Mouse (Mus musculus) CH12.LX (cell line): ENCODE results near the gene Ccdc78. TPM values are rescaled to one million over a fixed set of nuclear protein-coding genes. Genes with fewer than 3 reads are reported as not detected.

Experiments used
- DNase-seq: peaks from one replicate; pipeline ENCODE4 v3.0.0-alpha.2; 2013; ENCODE audit errors: extremely low read depth
- H3K27ac ChIP-seq: 2 replicates; pipeline ENCODE4 v1.5.1; 2012; ENCODE audit warnings: low read depth, mild to moderate bottlenecking, control low read depth, moderate library complexity; ENCODE audit not compliant: insufficient read depth
- H3K27me3 ChIP-seq: replicated peaks from 2 replicates; pipeline ENCODE3; 2012; ENCODE audit warnings: inconsistent platforms
- H3K36me3 ChIP-seq, 2 experiments: replicated peaks in 1 of 2; 2 replicates each; pipeline versions ENCODE3 to v1.6.1; 2012; ENCODE audit warnings: inconsistent platforms in 1 of 2, low read length in 1 of 2, mild to moderate bottlenecking in 1 of 2, mixed read lengths in 1 of 2, moderate library complexity in 1 of 2; ENCODE audit not compliant: control insufficient read depth in 1 of 2, insufficient read depth in 1 of 2
- H3K4me1 ChIP-seq, 2 experiments: 2 replicates each; pipeline ENCODE4 v1.6.1; 2012; ENCODE audit warnings: inconsistent platforms in 1 of 2, moderate library complexity in 1 of 2; ENCODE audit not compliant: insufficient read depth in 2 of 2, control insufficient read depth in 1 of 2
- H3K4me2 ChIP-seq: 2 replicates; pipeline ENCODE4 v1.6.1; 2012; ENCODE audit warnings: low read depth, mild to moderate bottlenecking, control low read depth; ENCODE audit not compliant: poor library complexity, insufficient read depth, severe bottlenecking
- H3K4me3 ChIP-seq, 3 experiments: fragments of 150-350 bp in 1 of 3; sonication (generic) in 1 of 3; replicated peaks in 1 of 3; 2 replicates each; pipeline versions ENCODE3 to v1.5.1; 2011 to 2012; ENCODE audit warnings: low read depth in 2 of 3, low read length in 2 of 3, mild to moderate bottlenecking in 2 of 3, moderate library complexity in 2 of 3, control low read depth in 1 of 3, improper control_type of control experiment in 1 of 3, inconsistent platforms in 1 of 3, mixed read lengths in 1 of 3; ENCODE audit not compliant: poor library complexity in 1 of 3
- H3K79me2 ChIP-seq: replicated peaks from 2 replicates; pipeline ENCODE4 v1.6.1; 2012; ENCODE audit warnings: mild to moderate bottlenecking, moderate library complexity; ENCODE audit not compliant: control insufficient read depth, poor library complexity, insufficient read depth, severe bottlenecking; ENCODE audit errors: extremely low read depth
- H3K9ac ChIP-seq: 2 replicates; pipeline ENCODE4 v1.6.1; 2012; ENCODE audit warnings: low read depth, mild to moderate bottlenecking, control low read depth, moderate library complexity; ENCODE audit not compliant: insufficient read depth
- H3K9me3 ChIP-seq: replicated peaks from 2 replicates; pipeline ENCODE3; 2012; ENCODE audit warnings: low read length, inconsistent platforms, mixed read lengths
- BHLHE40 ChIP-seq: IDR thresholded peaks from 2 replicates; pipeline ENCODE4 v1.6.1; 2011; ENCODE audit warnings: mild to moderate bottlenecking, low read depth, low read length, improper control_type of control experiment
- CHD1 ChIP-seq: IDR thresholded peaks from 2 replicates; pipeline ENCODE4 v1.6.1; 2012; ENCODE audit warnings: low read depth, low read length, improper control_type of control experiment, inconsistent platforms
- CHD2 ChIP-seq: IDR thresholded peaks from 2 replicates; pipeline ENCODE4 v1.6.1; 2011; ENCODE audit warnings: low read length, improper control_type of control experiment
- CTCF ChIP-seq, 2 experiments: IDR thresholded peaks in 1 of 2; conservative IDR thresholded peaks in 1 of 2; 2 replicates each; pipeline ENCODE4 v1.5.1; 2011 to 2012; ENCODE audit warnings: low read depth in 2 of 2, low read length in 2 of 2, improper control_type of control experiment in 1 of 2, inconsistent platforms in 1 of 2, mild to moderate bottlenecking in 1 of 2, moderate library complexity in 1 of 2
- E2F4 ChIP-seq: IDR thresholded peaks from 2 replicates; pipeline ENCODE4 v1.6.1; 2011; ENCODE audit warnings: low read depth, low read length, improper control_type of control experiment; ENCODE audit not compliant: insufficient replicate concordance
- ELF1 ChIP-seq: IDR thresholded peaks from 2 replicates; pipeline ENCODE4 v1.6.1; 2014; ENCODE audit warnings: low read depth, mild to moderate bottlenecking, inconsistent platforms, low read length, improper control_type of control experiment
- EP300 ChIP-seq: IDR thresholded peaks from 2 replicates; pipeline ENCODE4 v1.6.1; 2011; ENCODE audit warnings: low read length, improper control_type of control experiment
- ETS1 ChIP-seq: conservative IDR thresholded peaks from 2 replicates; pipeline ENCODE4 v1.6.1; 2012; ENCODE audit warnings: low read depth, mild to moderate bottlenecking, inconsistent platforms, low read length, improper control_type of control experiment, moderate library complexity
- GABPA ChIP-seq: IDR thresholded peaks from 2 replicates; pipeline ENCODE4 v1.6.1; 2012; ENCODE audit warnings: low read depth, low read length, improper control_type of control experiment, inconsistent platforms; ENCODE audit not compliant: insufficient replicate concordance
- HCFC1 ChIP-seq: IDR thresholded peaks from 2 replicates; pipeline ENCODE4 v1.6.1; 2012; ENCODE audit warnings: low read depth, mild to moderate bottlenecking, inconsistent platforms, low read length, improper control_type of control experiment
- IRF4 ChIP-seq: IDR thresholded peaks from 2 replicates; pipeline ENCODE4 v1.6.1; 2014; ENCODE audit warnings: low read depth, mild to moderate bottlenecking, inconsistent platforms, low read length, improper control_type of control experiment
- JUN ChIP-seq: IDR thresholded peaks from 2 replicates; pipeline ENCODE4 v1.6.1; 2011; ENCODE audit warnings: low read depth, mild to moderate bottlenecking, low read length, improper control_type of control experiment, moderate library complexity; ENCODE audit not compliant: insufficient read depth
- JUND ChIP-seq: conservative IDR thresholded peaks from 2 replicates; pipeline ENCODE4 v1.6.1; 2011; ENCODE audit warnings: low read depth, low read length, improper control_type of control experiment
- KAT2A ChIP-seq: IDR thresholded peaks from 2 replicates; pipeline ENCODE4 v1.6.1; 2012; ENCODE audit warnings: low read length, improper control_type of control experiment, inconsistent platforms; ENCODE audit not compliant: insufficient replicate concordance
- MAFK ChIP-seq: IDR thresholded peaks from 2 replicates; pipeline ENCODE4 v1.6.1; 2011; ENCODE audit warnings: low read length, improper control_type of control experiment; ENCODE audit not compliant: insufficient replicate concordance
- MAX ChIP-seq: IDR thresholded peaks from 2 replicates; pipeline ENCODE4 v1.6.1; 2011; ENCODE audit warnings: low read length, improper control_type of control experiment
- MAZ ChIP-seq: IDR thresholded peaks from 2 replicates; pipeline ENCODE4 v1.6.1; 2012; ENCODE audit warnings: low read depth, mild to moderate bottlenecking, inconsistent platforms, low read length, improper control_type of control experiment, moderate library complexity
- MEF2A ChIP-seq: IDR thresholded peaks from 2 replicates; pipeline ENCODE4 v1.6.1; 2014; ENCODE audit warnings: low read depth, mild to moderate bottlenecking, inconsistent platforms, low read length, improper control_type of control experiment, borderline replicate concordance
- MXI1 ChIP-seq: IDR thresholded peaks from 2 replicates; pipeline ENCODE4 v1.6.1; 2011; ENCODE audit warnings: mild to moderate bottlenecking, low read depth, low read length, improper control_type of control experiment
- MYC ChIP-seq: IDR thresholded peaks from 2 replicates; pipeline ENCODE4 v1.6.1; 2011; ENCODE audit warnings: low read depth, mild to moderate bottlenecking, improper control_type of control experiment, low read length
- NELFE ChIP-seq: IDR thresholded peaks from 2 replicates; pipeline ENCODE4 v1.6.1; 2011; ENCODE audit warnings: low read depth, low read length, improper control_type of control experiment
- NRF1 ChIP-seq: IDR thresholded peaks from 2 replicates; pipeline ENCODE4 v1.6.1; 2014; ENCODE audit warnings: low read depth, mild to moderate bottlenecking, inconsistent platforms, low read length, improper control_type of control experiment, moderate library complexity
- PAX5 ChIP-seq: IDR thresholded peaks from 2 replicates; pipeline ENCODE4 v1.6.1; 2012; ENCODE audit warnings: low read length, inconsistent platforms, mixed read lengths
- POLR2A ChIP-seq: IDR thresholded peaks from 2 replicates; pipeline ENCODE4 v1.6.1; 2011; ENCODE audit warnings: low read depth, mild to moderate bottlenecking, improper control_type of control experiment, low read length
- POLR2AphosphoS2 ChIP-seq: IDR thresholded peaks from 2 replicates; pipeline ENCODE4 v1.6.1; 2011; ENCODE audit warnings: low read depth, low read length, improper control_type of control experiment
- RAD21 ChIP-seq: IDR thresholded peaks from 2 replicates; pipeline ENCODE4 v1.6.1; 2011; ENCODE audit warnings: low read depth, mild to moderate bottlenecking, low read length, improper control_type of control experiment, moderate library complexity
- RCOR1 ChIP-seq: conservative IDR thresholded peaks from 2 replicates; pipeline ENCODE4 v1.6.1; 2012; ENCODE audit warnings: low read depth, mild to moderate bottlenecking, inconsistent platforms, low read length, improper control_type of control experiment
- SIN3A ChIP-seq: IDR thresholded peaks from 2 replicates; pipeline ENCODE4 v1.6.1; 2012; ENCODE audit warnings: low read length, improper control_type of control experiment, inconsistent platforms
- SMC3 ChIP-seq: IDR thresholded peaks from 2 replicates; pipeline ENCODE4 v1.6.1; 2011; ENCODE audit warnings: low read depth, low read length, improper control_type of control experiment
- TBP ChIP-seq: conservative IDR thresholded peaks from 2 replicates; pipeline ENCODE4 v1.6.1; 2011; ENCODE audit warnings: low read depth, low read length, improper control_type of control experiment
- TCF12 ChIP-seq: IDR thresholded peaks from 2 replicates; pipeline ENCODE4 v1.6.1; 2014; ENCODE audit warnings: low read depth, mild to moderate bottlenecking, inconsistent platforms, low read length, improper control_type of control experiment
- UBTF ChIP-seq: IDR thresholded peaks from 2 replicates; pipeline ENCODE4 v1.6.1; 2012; ENCODE audit warnings: low read depth, mild to moderate bottlenecking, inconsistent platforms, low read length, improper control_type of control experiment, moderate library complexity
- USF1 ChIP-seq: IDR thresholded peaks from 2 replicates; pipeline ENCODE4 v1.6.1; 2014; ENCODE audit warnings: low read depth, mild to moderate bottlenecking, inconsistent platforms, low read length, improper control_type of control experiment
- USF2 ChIP-seq: conservative IDR thresholded peaks from 2 replicates; pipeline ENCODE4 v1.6.1; 2011; ENCODE audit warnings: low read depth, low read length, improper control_type of control experiment
- ZC3H11A ChIP-seq: IDR thresholded peaks from 2 replicates; pipeline ENCODE4 v1.6.1; 2012; ENCODE audit warnings: low read depth, mild to moderate bottlenecking, inconsistent platforms, low read length, improper control_type of control experiment
- ZKSCAN1 ChIP-seq: IDR thresholded peaks from 2 replicates; pipeline ENCODE4 v1.6.1; 2012; ENCODE audit warnings: low read depth, inconsistent platforms, low read length, improper control_type of control experiment, borderline replicate concordance
- ZMIZ1 ChIP-seq: IDR thresholded peaks from 2 replicates; pipeline ENCODE4 v1.6.1; 2012; ENCODE audit warnings: low read depth, mild to moderate bottlenecking, inconsistent platforms, low read length, improper control_type of control experiment
- ZNF384 ChIP-seq: IDR thresholded peaks from 2 replicates; pipeline ENCODE4 v1.6.1; 2012; ENCODE audit warnings: low read depth, low read length, improper control_type of control experiment, inconsistent platforms
- dilution Hi-C: fragments of 300-500 bp; cut with MboI; formaldehyde crosslinking; loops from 2 replicates; pipeline ENCODE4 v1.14.3; 2020; ENCODE audit warnings: low sequenced_read_pairs; ENCODE audit not compliant: extremely low pct_unique_long_range_greater_than_20kb, extremely low pct_ligation_motif_present
- in situ Hi-C: fragments of 300-500 bp; cut with MboI; formaldehyde crosslinking; loops from 3 replicates; pipeline ENCODE4 v1.14.3; 2019; ENCODE audit warnings: low sequenced_read_pairs, low pct_ligation_motif_present, low pct_unique_long_range_greater_than_20kb, mixed read lengths
- polyA plus RNA-seq: library from polyadenylated mRNA; unstranded; fragments of >175 nt; gene quantifications from 2 replicates; pipeline ENCODE4 v1.2.1, GENCODE M21; 2012; ENCODE audit warnings: low read depth; ENCODE audit not compliant: insufficient read length
- total RNA-seq, 2 experiments: library from RNA; depleted of rRNA; stranded (reverse); fragments of 300-350 nt in 1 of 2; fragments of >200 nt in 1 of 2; gene quantifications; 2 replicates each; pipeline ENCODE4 v1.2.3; 2012 to 2014

Ccdc78 gene
- total and polyA plus RNA-seq, 3 experiments: 0.13 to 0.40 (median 0.25) TPM

- Histone ChIP-seq H3K4me3 (peak overlapping the region; percentile 71 to 81 (median 81)), H3K4me2 (peak overlapping the region; percentile 85), H3K9me3 (no peaks in the 10 kb centered on the region), H3K4me1 (peaks cover 21 to 45% of the 10 kb centered on the region in 2 experiments), H3K9ac (peak overlapping the region; percentile 90), H3K79me2 (peaks cover 14% of the 10 kb centered on the region), H3K27me3 (no peaks in the 10 kb centered on the region), H3K36me3 (peaks cover 53 to 77% of the 10 kb centered on the region in 2 experiments), H3K27ac (peak overlapping the region; percentile 47)
- peak; percentile 99 for DNase-seq
- in situ Hi-C loops (no loop called here), dilution Hi-C loops (no loop called here)
- TF ChIP-seq ZNF384 (no peak), ZKSCAN1 (no peak), RAD21 (no peak), IRF4 (peak; percentile 17; the same call in 1 of the 2 replicates), TBP (no peak; the same call in 1 of the 2 replicates), RCOR1 (no peak), JUND (no peak), BHLHE40 (peak; percentile 94), MAZ (no peak; the same call in 1 of the 2 replicates), PAX5 (no peak), MAX (peak; percentile 86), ZC3H11A (no peak), SMC3 (no peak), JUN (no peak), CHD1 (no peak), KAT2A (0 out of 2 replicates have a peak, but pooled peaks have one; percentile 69), MYC (peak; percentile 65; the same call in 1 of the 2 replicates), ETS1 (no peak), ELF1 (peak; percentile 89), MXI1 (peak; percentile 91), POLR2A (peak; percentile 90), ZMIZ1 (peak; percentile 90), MEF2A (peak; percentile 41; the same call in 1 of the 2 replicates), USF2 (peak; percentile 87), TCF12 (peak; percentile 59), MAFK (no peak), NELFE (peak; percentile 82), GABPA (no peak), HCFC1 (peak; percentile 80), E2F4 (no peak), UBTF (peak; percentile 76; the same call in 1 of the 2 replicates), CHD2 (no peak), USF1 (peak; percentile 92), NRF1 (peak; percentile 41; the same call in 1 of the 2 replicates), SIN3A (peak; percentile 88), CTCF (conservative IDR thresholded peaks at IDR 0.05 in 1 of 2, IDR thresholded peaks at IDR 0.05 in 1 of 2; ENCODE audit: low read depth in 2 of 2, low read length in 2 of 2) (no peak), EP300 (no peak), POLR2AphosphoS2 (peak; percentile 92; the same call in 1 of the 2 replicates)
Observed at GRCm38 (mm10) chr17:25832436-25833290, 46.3 kb downstream of the Ccdc78 start.
